Mouse (Mus musculus): ENCODE data around the gene Dpm2.

Gene Dpm2

DNA sequence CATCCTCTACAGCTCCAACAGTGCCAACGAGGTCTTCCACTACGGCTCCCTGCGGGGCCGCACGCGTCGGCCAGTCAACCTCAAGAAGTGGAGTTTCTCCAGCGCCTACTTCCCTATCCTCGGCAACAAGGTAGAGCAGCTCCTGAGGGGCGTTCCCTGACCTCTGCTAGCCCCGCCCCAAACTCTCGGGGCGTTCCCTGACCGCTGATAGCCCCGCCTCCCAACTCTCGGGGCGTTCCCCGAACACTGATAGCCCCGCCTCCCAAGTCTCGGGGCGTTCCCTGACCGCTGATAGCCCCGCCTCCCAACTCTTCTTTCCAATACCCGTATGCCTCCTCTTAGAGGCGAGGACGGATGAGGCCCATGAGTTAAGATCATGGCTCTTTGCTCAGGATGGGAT is 41.6 kb downstream of the Dpm2 start:
- no peak for DNase-seq (ENCODE audit: low read depth)

DNA sequence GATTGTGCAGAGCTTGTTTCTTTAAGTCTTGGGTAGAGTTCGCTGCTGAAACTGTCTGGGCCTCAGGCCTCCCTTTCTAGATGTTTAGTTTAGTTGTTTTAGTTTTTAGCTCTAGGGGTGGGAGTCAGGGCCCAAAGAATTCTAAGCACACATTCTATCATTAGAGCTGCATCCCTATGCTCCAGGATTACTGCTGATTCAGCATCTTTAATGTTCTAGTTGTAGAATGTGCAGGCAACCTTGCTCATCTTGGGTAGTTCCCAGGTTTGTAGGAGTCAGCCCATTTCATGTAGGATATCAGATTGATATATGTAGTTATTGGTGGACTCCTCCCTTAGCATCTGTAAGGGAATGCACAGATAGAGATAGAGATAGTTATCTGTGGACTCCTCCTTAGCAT is 46.5 kb downstream of the Dpm2 start:
- DNase-seq (ENCODE audit: low read depth): no peak

DNA sequence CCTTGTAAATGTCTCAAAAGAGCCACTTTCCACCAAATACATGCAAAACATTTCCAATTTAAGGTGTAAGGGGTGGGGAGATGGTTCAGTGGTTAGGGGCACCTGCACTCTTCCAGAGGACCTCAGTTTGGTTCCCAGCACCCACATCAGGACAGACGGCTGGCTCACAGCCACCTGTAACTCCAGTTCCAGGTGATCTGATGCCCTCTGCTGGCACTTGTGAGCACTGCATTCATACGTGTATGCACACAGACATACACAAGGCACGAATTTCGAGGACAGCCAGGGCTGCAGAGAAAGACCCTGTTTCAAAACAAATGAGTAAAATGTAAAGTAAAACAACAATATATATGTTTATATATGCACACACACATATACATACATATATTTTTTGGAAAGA is 46.9 kb downstream of the Dpm2 start:
- no peak for DNase-seq (ENCODE audit: low read depth)

DNA sequence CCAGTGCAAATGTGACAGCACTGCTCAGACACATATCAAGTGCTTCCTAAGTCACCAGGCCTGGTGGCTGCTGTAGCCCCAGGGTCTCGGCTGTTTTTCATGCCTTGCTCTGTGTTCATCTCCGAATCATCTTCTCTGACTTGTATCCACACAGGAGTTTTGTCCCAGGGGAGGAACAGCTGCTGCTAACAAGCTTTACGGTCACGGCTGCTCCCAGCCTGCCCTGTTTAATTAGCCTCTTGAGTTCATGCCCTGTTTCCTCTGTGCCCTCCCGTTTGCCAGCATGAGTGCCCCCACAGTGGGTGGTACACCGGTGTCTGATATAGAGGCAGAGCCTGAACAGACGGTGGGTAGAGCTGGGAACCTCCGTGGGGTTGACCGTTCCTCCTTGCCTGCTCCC is 47.4 kb downstream of the Dpm2 start:
- DNase-seq (ENCODE audit: low read depth): no peak

DNA sequence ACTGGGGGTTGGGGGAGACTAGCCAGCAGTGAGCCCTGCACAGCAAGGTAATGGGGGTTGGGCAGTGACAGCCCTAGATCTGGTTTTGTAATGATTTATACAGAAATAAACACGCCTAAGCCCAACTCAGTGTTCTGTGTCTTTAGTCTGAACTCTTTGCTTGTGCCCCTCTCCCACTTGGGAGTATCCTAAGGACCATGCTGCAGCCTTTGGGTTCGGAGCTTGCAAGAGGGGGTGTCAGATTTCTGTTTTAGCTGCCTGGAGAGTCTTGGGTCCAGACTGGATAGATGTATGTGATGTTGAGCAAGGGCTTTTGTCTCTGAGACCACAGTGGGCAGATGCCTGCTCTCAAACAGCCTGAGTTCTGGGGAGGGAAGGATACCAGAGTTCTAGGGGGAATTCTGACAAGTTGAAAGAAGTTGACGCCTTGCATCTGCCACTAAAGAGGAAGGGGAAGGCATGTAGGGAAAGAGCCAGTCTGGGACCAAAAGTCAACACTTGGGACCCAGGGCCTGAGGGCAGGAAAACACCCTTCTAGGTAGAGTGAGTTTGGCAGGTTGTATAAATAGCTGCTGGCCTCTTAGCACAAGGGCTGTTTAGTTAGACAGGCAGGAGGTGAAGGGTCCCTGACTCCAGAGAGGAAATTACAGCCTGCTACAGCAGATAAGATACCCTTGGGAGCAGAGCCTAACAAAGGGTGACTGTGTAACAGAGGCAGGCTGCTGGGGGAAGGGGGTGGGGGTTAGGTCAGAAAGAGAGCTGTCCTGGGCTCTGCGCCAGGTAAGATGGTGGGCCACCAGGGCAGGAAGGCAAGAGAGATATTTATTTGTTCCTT is 50.2 kb downstream of the Dpm2 start:
- no peak for DNase-seq (ENCODE audit: low read depth)

DNA sequence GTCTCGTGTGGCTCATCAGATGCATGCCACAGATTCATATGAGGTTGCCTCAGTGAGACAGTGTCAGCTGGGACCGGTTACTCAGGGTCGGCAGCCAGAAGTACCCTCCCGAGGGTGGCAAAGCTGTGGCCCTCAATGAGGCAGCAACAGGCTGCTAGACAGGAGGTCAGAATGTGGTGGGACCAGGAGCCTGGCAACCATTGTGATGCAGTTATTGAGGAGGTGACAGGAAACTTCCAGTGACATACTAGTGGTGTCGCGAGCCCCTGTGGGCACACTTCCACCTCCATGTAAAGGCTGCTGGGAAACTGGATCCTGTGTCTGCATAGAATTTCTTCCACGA is 50.8 kb downstream of the Dpm2 start, which contains the start of gene Ak1:
Gene Ak1, plus strand, starts transcription at position 242 of the 343 bp plus-strand sequence.
- DNase-seq (ENCODE audit: low read depth): no peak

Measured in c-Kit-positive CD71-negative TER-119-negative erythroid progenitor cells, embryonic 14.5 days (primary cell).